Mouse (Mus musculus) liver, embryonic 11.5 days (tissue): Measurements from ENCODE around the gene Tnfsf15. TPM values are rescaled to one million over a fixed set of nuclear protein-coding genes. Genes with fewer than 3 reads are reported as not detected.

Experiments
- ATAC-seq: fragments of 200-750 bp; cut with Nextera tagmentation; replicated peaks from 2 replicates; pipeline ENCODE4 v1.8.0; 2017; ENCODE audit warnings: moderate number of reproducible peaks, mild to moderate bottlenecking, moderate TSS enrichment, moderate library complexity; ENCODE audit not compliant: low FRiP score
- DNase-seq: peaks from one replicate; pipeline ENCODE4 v3.0.0-alpha.2; 2017; ENCODE audit warnings: low spot score
- H3K27ac ChIP-seq: fragments of 300-500 bp; sonication (generic); 2 replicates; pipeline ENCODE4 v1.5.1; 2014; ENCODE audit warnings: mild to moderate bottlenecking, low read depth, low read length, control low read depth
- H3K27me3 ChIP-seq: fragments of 300-500 bp; sonication (generic); replicated peaks from 2 replicates; pipeline ENCODE4 v1.6.1; 2014; ENCODE audit warnings: low read length, mixed read lengths; ENCODE audit not compliant: control insufficient read depth, insufficient read depth
- H3K36me3 ChIP-seq: fragments of 300-500 bp; sonication (generic); 2 replicates; pipeline ENCODE4 v1.6.1; 2014; ENCODE audit warnings: mild to moderate bottlenecking, low read length, moderate library complexity, mixed read lengths; ENCODE audit not compliant: control insufficient read depth, insufficient read depth
- H3K4me1 ChIP-seq: fragments of 300-500 bp; sonication (generic); replicated peaks from 2 replicates; pipeline ENCODE4 v1.6.1; 2014; ENCODE audit warnings: low read length, mixed read lengths; ENCODE audit not compliant: control insufficient read depth, insufficient read depth
- H3K4me2 ChIP-seq: fragments of 300-500 bp; sonication (generic); 2 replicates; pipeline ENCODE4 v1.6.1; 2014; ENCODE audit warnings: mild to moderate bottlenecking, control low read depth, moderate library complexity
- H3K4me3 ChIP-seq: fragments of 300-500 bp; sonication (generic); 2 replicates; pipeline ENCODE4 v1.5.1; 2014; ENCODE audit warnings: low read depth, low read length, control low read depth
- H3K9ac ChIP-seq: fragments of 300-500 bp; sonication (generic); 2 replicates; pipeline ENCODE4 v1.6.1; 2014; ENCODE audit warnings: low read depth, low read length, control low read depth
- H3K9me3 ChIP-seq: fragments of 300-500 bp; sonication (generic); 2 replicates; pipeline ENCODE4 v1.6.1; 2016; ENCODE audit warnings: low read length, inconsistent platforms, mixed read lengths; ENCODE audit not compliant: control insufficient read depth
- WGBS: fragments of 180-500 bp; shearing (Covaris S2); extraction: QIAGEN DNeasy Blood & Tissue Kit; methylation state at CpG from one replicate; pipeline ENCODE4 v1.1.7; 2014; 5-methylcytosine and 5-hydroxymethylcytosine counted together
- polyA plus RNA-seq: library from polyadenylated mRNA; unstranded; fragments of >200 nt; fragmentation: Nextera tagmentation; extraction: Ambion mirVana; gene quantifications from 2 replicates; pipeline ENCODE4 v1.2.1, GENCODE M21; 2014

Gene Tnfsf15
- polyA plus RNA-seq, 1 experiment from 2014 or later, result 0.08 TPM

GRCm38 (mm10) chr4:63684412-63685252 lies 60.3 kb downstream of the Tnfsf15 start:
- H3K4me3 ChIP-seq, result no peak overlapping the region
- H3K27me3 ChIP-seq, result no peaks in the 10 kb centered on the region
- 82% methylated on average over 10 of the region's 10 CpGs for WGBS
- no peak overlapping the region for H3K9ac ChIP-seq
- H3K4me2 ChIP-seq, result no peak overlapping the region
- DNase-seq (no peak), ATAC-seq (no peak)
- H3K36me3 ChIP-seq, result no peaks in the 10 kb centered on the region
- H3K4me1 ChIP-seq, result no peaks in the 10 kb centered on the region
- H3K27ac ChIP-seq, result no peak overlapping the region
- no peaks in the 10 kb centered on the region for H3K9me3 ChIP-seq

GRCm38 (mm10) chr4:63683716-63684115 lies 61.2 kb downstream of the Tnfsf15 start:
- WGBS, result 86% methylated on average over 6 of the region's 6 CpGs

GRCm38 (mm10) chr4:63683056-63683455 lies 61.9 kb downstream of the Tnfsf15 start:
- DNase-seq (no peak), ATAC-seq (no peak)
- no peaks in the 10 kb centered on the region for H3K4me1 ChIP-seq
- no peak overlapping the region for H3K4me2 ChIP-seq
- WGBS, result 78% methylated on average over 11 of the region's 11 CpGs
- no peak overlapping the region for H3K27ac ChIP-seq
- no peak overlapping the region for H3K4me3 ChIP-seq
- H3K9me3 ChIP-seq, result no peaks in the 10 kb centered on the region
- no peak overlapping the region for H3K9ac ChIP-seq
- H3K27me3 ChIP-seq, result no peaks in the 10 kb centered on the region
- no peaks in the 10 kb centered on the region for H3K36me3 ChIP-seq

More at GRCm38 (mm10) chr4:63683716-63684115, 61.2 kb downstream of the Tnfsf15 start:
- H3K9me3 ChIP-seq, result no peaks in the 10 kb centered on the region
- DNase-seq, result no peak
- no peak overlapping the region for H3K27ac ChIP-seq
- H3K4me1 ChIP-seq, result no peaks in the 10 kb centered on the region
- no peaks in the 10 kb centered on the region for H3K27me3 ChIP-seq
- H3K4me2 ChIP-seq, result no peak overlapping the region
- H3K4me3 ChIP-seq, result no peak overlapping the region
- no peak overlapping the region for H3K9ac ChIP-seq
- no peak for ATAC-seq
- no peaks in the 10 kb centered on the region for H3K36me3 ChIP-seq

- H3K36me3 ChIP-seq, result no peaks in the 10 kb centered on the region
- H3K9me3 ChIP-seq, result no peaks in the 10 kb centered on the region
- WGBS, result 62% methylated on average over 2 of the region's 2 CpGs
- no peaks in the 10 kb centered on the region for H3K4me1 ChIP-seq
- no peak overlapping the region for H3K9ac ChIP-seq
- H3K4me3 ChIP-seq, result no peak overlapping the region
- H3K27ac ChIP-seq, result no peak overlapping the region
- no peak for ATAC-seq
- no peak overlapping the region for H3K4me2 ChIP-seq
- H3K27me3 ChIP-seq, result no peaks in the 10 kb centered on the region
- no peak for DNase-seq
Observed at GRCm38 (mm10) chr4:63682441-63682840, 62.5 kb downstream of the Tnfsf15 start.

GRCm38 (mm10) chr4:63681557-63681956 lies 63.4 kb downstream of the Tnfsf15 start:
- DNase-seq (no peak), ATAC-seq (no peak)
- no peak overlapping the region for H3K9ac ChIP-seq
- H3K9me3 ChIP-seq, result no peaks in the 10 kb centered on the region
- H3K4me2 ChIP-seq, result no peak overlapping the region
- H3K36me3 ChIP-seq, result no peaks in the 10 kb centered on the region
- H3K27ac ChIP-seq, result no peak overlapping the region
- no peak overlapping the region for H3K4me3 ChIP-seq
- no peaks in the 10 kb centered on the region for H3K27me3 ChIP-seq
- 86% methylated on average over 3 of the region's 3 CpGs for WGBS
- no peaks in the 10 kb centered on the region for H3K4me1 ChIP-seq

Other genes starting within 250 kb of the Tnfsf15 start
- 2.0 and 2.4 TPM in 2 replicates for gene Whrn, start 249.1 kb downstream of the Tnfsf15 start, polyA plus RNA-seq
- 191 and 204 TPM in 2 replicates for gene Atp6v1g1, start 200.3 kb downstream of the Tnfsf15 start, polyA plus RNA-seq
- gene Tmem268, start 186.3 kb downstream of the Tnfsf15 start, polyA plus RNA-seq, result 9.0 and 10.2 TPM in 2 replicates
- not detected in 2 replicates for gene Gm11213, start 139.9 kb downstream of the Tnfsf15 start, polyA plus RNA-seq
- gene Tex48, start 122.7 kb downstream of the Tnfsf15 start, polyA plus RNA-seq, result not detected in 2 replicates
- not detected in 2 replicates for gene Gm11214, start 81.7 kb downstream of the Tnfsf15 start, polyA plus RNA-seq
- not detected in 2 replicates for gene Tnfsf8, start 116.2 kb upstream of the Tnfsf15 start, polyA plus RNA-seq